Mouse (Mus musculus) Patski (cell line): Measurements from ENCODE around the gene Taar8c. TPM values are rescaled to one million over a fixed set of nuclear protein-coding genes. Genes with fewer than 3 reads are reported as not detected.
"Not testable (repeated sequence)": the region's sequence is repeated elsewhere in the genome, so short reads cannot be mapped to it uniquely, and the experiment has no call there.

Experiments
- ATAC-seq: fragments of 100-300 bp; one replicate; pipeline ENCODE4 v1.8.0; 2021
- CTCF ChIA-PET: fragments of 350-600 bp; sonication (Branson Sonifier 250); formaldehyde crosslinking; loops from one replicate; lab custom pipeline; 2022; ENCODE audit warnings: inconsistent platforms; lab: Charles Lee
- POLR2A ChIA-PET: fragments of 350-600 bp; sonication (Branson Sonifier 250); formaldehyde crosslinking; loops from one replicate; lab custom pipeline; 2022; ENCODE audit warnings: antibody characterized with exemption, inconsistent platforms; lab: Charles Lee
- DNase-seq: peaks from one replicate; pipeline ENCODE4 v3.0.0-alpha.2; 2011; ENCODE audit warnings: low read depth, low spot score
- H3K27me3 ChIP-seq: fragments of 371-371 bp; one replicate; pipeline ENCODE4 v1.5.1; 2021
- CTCF ChIP-seq: fragments of 100-300 bp; IDR thresholded peaks from one replicate; pipeline ENCODE4 v1.5.1; 2021
- in situ Hi-C: fragments of 300-500 bp; cut with MboI; formaldehyde crosslinking; loops from 3 replicates; pipeline ENCODE4 v1.11.1; 2018; ENCODE audit warnings: low pct_unique_long_range_greater_than_20kb, mixed read lengths
- polyA plus RNA-seq: library from polyadenylated mRNA; unstranded; gene quantifications from one replicate; pipeline ENCODE4 v1.2.3, GENCODE M21; 2021

The Taar8c gene
- polyA plus RNA-seq, 1 experiment from 2014 or later, result not detected

GRCm38 (mm10) chr10:24111116-24111778, 9.5 kb upstream of the Taar8c start:
- ATAC-seq, result no peak
- H3K27me3 ChIP-seq, result peaks cover 25% of the 10 kb centered on the region
- in situ Hi-C loops, result no loop called here
- TF ChIP-seq CTCF, result peak; percentile 63
- CTCF ChIA-PET, result interaction anchor here (1.0 to 2.1 kb wide), 4 partner anchors 9 to 31 kb away, joined by 3 to 7 read pairs (median 4); no protein-coding TSS in a partner anchor
- POLR2A ChIA-PET, result no interaction called here
- no peak for DNase-seq

- in situ Hi-C loops, DNase-seq, POLR2A ChIA-PET, ATAC-seq: not testable (repeated sequence)
- CTCF ChIA-PET, result interaction anchor here (1.1 kb wide), 1 partner anchor 22 kb away, joined by 3 read pairs; no protein-coding TSS in a partner anchor
- H3K27me3 ChIP-seq, result peaks cover 28% of the 10 kb centered on the region
Measured at GRCm38 (mm10) chr10:24109434-24109833, 7.7 kb upstream of the Taar8c start, which contains the start of gene Taar9. Gene Taar9, minus strand, starts transcription at chr10:24109534.

- ChIA-PET POLR2A (no interaction called here), CTCF (interaction anchor here (1.1 kb wide), 1 partner anchor 23 kb away, joined by 3 read pairs; no protein-coding TSS in a partner anchor)
- H3K27me3 ChIP-seq, result peaks cover 28% of the 10 kb centered on the region
- TF ChIP-seq CTCF, result no peak
- in situ Hi-C loops, result no loop called here
- ATAC-seq, result no peak
- DNase-seq, result no peak
Measured at GRCm38 (mm10) chr10:24108236-24108635, 6.5 kb upstream of the Taar8c start.

- CTCF ChIA-PET, result no interaction called here
- in situ Hi-C loops, result no loop called here
- POLR2A ChIA-PET, result no interaction called here
- no peak for ATAC-seq
- TF ChIP-seq CTCF, result no peak
- no peak for DNase-seq
- peaks cover 28% of the 10 kb centered on the region for H3K27me3 ChIP-seq
Measured at GRCm38 (mm10) chr10:24107747-24108146, 6.0 kb upstream of the Taar8c start.

DNA sequence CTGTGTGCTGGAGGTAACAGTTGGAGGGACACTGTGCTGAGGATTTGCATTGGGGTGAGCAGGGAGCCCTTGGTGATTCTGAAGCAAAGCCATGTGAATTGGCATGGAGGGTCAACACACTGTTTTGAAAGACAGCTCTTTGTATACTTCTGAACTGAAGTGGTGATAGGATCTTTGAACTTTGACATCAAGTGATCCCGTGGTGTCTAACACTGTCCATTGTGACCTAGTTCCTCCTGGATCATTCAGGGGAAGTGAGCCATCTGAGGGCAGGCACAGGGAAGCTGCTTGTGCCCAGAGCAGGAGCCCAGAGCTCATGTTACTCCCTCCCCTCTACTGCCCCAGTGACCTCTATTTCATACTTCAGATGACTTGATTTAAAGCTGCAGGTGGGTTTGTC, 1.6 kb upstream of the Taar8c start:
- DNase-seq, ATAC-seq, POLR2A ChIA-PET, in situ Hi-C loops, CTCF ChIA-PET: not testable (repeated sequence)
- peaks cover 14% of the 10 kb centered on the region for H3K27me3 ChIP-seq

- CTCF ChIA-PET, ATAC-seq, DNase-seq, POLR2A ChIA-PET: not testable (repeated sequence)
- in situ Hi-C loops, result loop anchor here (25.0 kb wide), 1 partner anchor 1010 kb away; no protein-coding TSS in a partner anchor
- peaks cover 28% of the 10 kb centered on the region for H3K27me3 ChIP-seq
Measured at GRCm38 (mm10) chr10:24097010-24097409, 4.7 kb downstream of the Taar8c start.

DNA sequence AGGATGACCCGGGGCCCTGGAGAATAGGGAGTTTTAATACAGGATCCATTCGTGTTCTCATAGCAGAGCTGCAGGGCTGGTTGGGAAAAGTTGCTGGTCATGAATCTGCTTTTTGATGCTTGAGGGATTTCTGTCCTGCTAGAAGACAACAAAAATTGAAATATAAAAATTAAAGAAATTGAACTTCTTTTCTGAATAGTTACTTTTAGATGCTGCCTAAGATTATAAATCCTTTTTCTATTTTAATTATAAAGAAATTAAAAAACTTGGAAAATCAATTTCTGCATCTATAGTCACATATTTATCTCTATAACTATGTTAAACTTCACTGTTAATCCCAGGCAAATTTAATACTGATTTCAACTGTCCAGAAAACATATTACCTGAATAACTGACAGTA, 9.5 kb downstream of the Taar8c start, which contains the start of gene Taar8b:
Gene Taar8b (minus strand): TSS at position 101 of the 400 bp plus-strand sequence.
- peaks cover 38% of the 10 kb centered on the region for H3K27me3 ChIP-seq
- POLR2A ChIA-PET, result no interaction called here
- CTCF ChIA-PET, result no interaction called here
- no peak for TF ChIP-seq CTCF
- DNase-seq, result no peak
- in situ Hi-C loops, result loop anchor here (25.0 kb wide), 1 partner anchor 1005 kb away; no protein-coding TSS in a partner anchor
- no peak for ATAC-seq

DNA sequence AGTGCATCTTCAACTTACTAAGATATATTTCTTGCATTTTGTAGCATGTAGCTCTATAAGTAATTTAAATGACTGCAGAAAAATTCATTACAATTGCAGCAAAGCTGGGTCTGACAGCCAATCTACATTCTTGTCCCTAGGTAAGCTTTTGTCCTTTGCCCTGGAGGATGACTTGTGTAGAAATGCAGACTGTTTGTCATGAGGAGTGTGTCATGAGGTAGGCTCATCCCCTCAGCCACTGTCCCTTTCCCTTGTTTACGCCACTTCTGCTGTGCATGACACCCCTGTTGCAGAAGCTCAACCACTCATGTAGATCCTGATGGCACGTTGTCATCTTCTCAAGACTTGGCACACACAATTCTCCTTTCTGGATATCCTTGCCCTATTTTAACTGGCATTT, 14.5 kb downstream of the Taar8c start:
- peaks cover 28% of the 10 kb centered on the region for H3K27me3 ChIP-seq
- no peak for TF ChIP-seq CTCF
- ATAC-seq (no peak), DNase-seq (no peak)
- in situ Hi-C loops, result loop anchor here (25.0 kb wide), 1 partner anchor 1000 kb away; no protein-coding TSS in a partner anchor
- CTCF ChIA-PET, result no interaction called here
- POLR2A ChIA-PET, result no interaction called here

- TF ChIP-seq CTCF, result no peak
- POLR2A ChIA-PET, result no interaction called here
- DNase-seq (no peak), ATAC-seq (no peak)
- CTCF ChIA-PET, result interaction anchor here (1.1 kb wide), 1 partner anchor 45 kb away, joined by 3 read pairs; no protein-coding TSS in a partner anchor
- H3K27me3 ChIP-seq, result peaks cover 28% of the 10 kb centered on the region
- in situ Hi-C loops, result loop anchor here (25.0 kb wide), 1 partner anchor 999 kb away; no protein-coding TSS in a partner anchor
Measured at GRCm38 (mm10) chr10:24086555-24086954, 15.2 kb downstream of the Taar8c start.

DNA sequence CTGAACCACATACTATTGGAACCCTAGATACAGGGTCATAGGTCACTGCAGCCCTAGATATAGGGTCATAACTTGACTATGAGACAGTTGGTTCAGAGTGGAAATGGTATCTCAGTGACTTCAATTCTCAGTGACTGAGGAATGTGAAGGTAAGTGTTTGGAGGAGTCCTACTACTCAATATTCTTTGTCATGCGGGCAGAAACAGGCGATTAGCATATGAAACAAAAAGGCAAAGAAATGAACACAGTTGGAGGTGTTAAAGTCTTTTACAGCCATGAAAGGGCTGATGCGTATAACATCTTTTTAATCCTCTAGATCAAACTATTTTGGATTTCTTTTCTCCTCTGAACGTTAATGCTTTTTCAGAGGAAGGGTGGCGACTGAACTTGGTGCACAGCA, 15.8 kb downstream of the Taar8c start:
- peaks cover 25% of the 10 kb centered on the region for H3K27me3 ChIP-seq
- ChIA-PET CTCF (interaction anchor here (1.1 kb wide), 1 partner anchor 45 kb away, joined by 3 read pairs; no protein-coding TSS in a partner anchor), POLR2A (no interaction called here)
- ATAC-seq (no peak), DNase-seq (no peak)
- in situ Hi-C loops, result loop anchor here (25.0 kb wide), 1 partner anchor 999 kb away; no protein-coding TSS in a partner anchor
- no peak for TF ChIP-seq CTCF

GRCm38 (mm10) chr10:24080166-24080565, 21.5 kb downstream of the Taar8c start:
- ChIA-PET CTCF (interaction anchor here (0.8 to 1.6 kb wide), 8 partner anchors 12 to 274 kb away, joined by 3 to 4 read pairs (median 3); no protein-coding TSS in a partner anchor), POLR2A (interaction anchor here (0.6 kb wide), 1 partner anchor 254 kb away, joined by 3 read pairs; no protein-coding TSS in a partner anchor)
- no peak for DNase-seq
- H3K27me3 ChIP-seq, result peaks cover 26% of the 10 kb centered on the region
- TF ChIP-seq CTCF, result peak; percentile 68
- ATAC-seq, result no peak
- in situ Hi-C loops, result loop anchor here (5.0 to 25.0 kb wide), 2 partner anchors 263 to 993 kb away; no protein-coding TSS in a partner anchor

GRCm38 (mm10) chr10:24076200-24076599, 25.5 kb downstream of the Taar8c start, which contains the start of gene Taar8a:
Gene Taar8a, plus strand, starts transcription at chr10:24076500.
- in situ Hi-C loops, result loop anchor here (25.0 kb wide), 1 partner anchor 989 kb away; no protein-coding TSS in a partner anchor
- POLR2A ChIA-PET, DNase-seq, CTCF ChIA-PET, ATAC-seq: not testable (repeated sequence)
- peaks cover 44% of the 10 kb centered on the region for H3K27me3 ChIP-seq

DNA sequence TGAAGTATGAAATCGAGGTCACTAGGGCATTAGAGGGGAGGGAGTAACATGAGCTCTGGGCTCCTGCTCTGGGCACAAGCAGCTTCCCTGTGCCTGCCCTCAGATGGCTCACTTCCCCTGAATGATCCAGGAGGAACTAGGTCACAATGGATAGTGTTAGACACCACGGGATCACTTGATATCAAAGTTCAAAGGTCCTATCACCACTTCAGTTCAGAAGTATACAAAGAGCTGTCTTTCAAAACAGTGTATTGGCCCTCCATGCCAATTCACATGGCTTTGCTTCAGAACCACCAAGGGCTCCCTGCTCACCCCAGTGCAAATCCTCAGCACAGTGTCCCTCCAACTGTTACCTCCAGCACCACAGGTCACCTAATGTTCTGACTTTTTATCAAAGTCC, 27.0 kb downstream of the Taar8c start:
- CTCF ChIA-PET, DNase-seq, ATAC-seq, POLR2A ChIA-PET: not testable (repeated sequence)
- in situ Hi-C loops, result loop anchor here (25.0 kb wide), 1 partner anchor 987 kb away; no protein-coding TSS in a partner anchor
- peaks cover 43% of the 10 kb centered on the region for H3K27me3 ChIP-seq
